ENCODE assay signal across 22 mouse cellular contexts in genomic region chr11:121547234-121547633, GRCm38 (mm10). TPM values are rescaled to one million over a fixed set of nuclear protein-coding genes. Genes with fewer than 3 reads are reported as not detected.
DNase-seq lines count a peak whose midpoint lies in the region; ATAC-seq lines count a peak whose summit lies in the region.
"Had no signal": no experiment of that assay in that cellular context is flagged by ENCODE, and none has a peak within 500 bp of the region (broad histone marks: within the 10 kb centered on the region; RNA-seq: fewer than 3 reads in every experiment).

No protein-coding gene starts in this region.

- ATAC-seq in heart, embryonic 11.5 days (replicated peaks; ENCODE audit: insufficient number of reproducible peaks, low FRiP score, low TSS enrichment), result 0 out of 2 replicates have a peak, but pooled peaks have one; percentile 20
- ATAC-seq in liver, embryonic 13.5 days (ENCODE audit: low read depth), result peak; percentile 63
- no peak for ATAC-seq in midbrain, embryonic 16.5 days
- ATAC-seq: forebrain, embryonic 15.5 days; Patski had no signal

- WGBS in heart, embryonic 11.5 days (ENCODE audit: insufficient replicate concordance), result 60% methylated on average over 5 of the region's 5 CpGs
- 33% methylated on average over 5 of the region's 5 CpGs for WGBS in liver, embryonic 13.5 days (ENCODE audit: insufficient replicate concordance)
- 89% methylated on average over 5 of the region's 5 CpGs for WGBS in midbrain, embryonic 16.5 days

- no peaks in the 10 kb centered on the region for H3K9me3 ChIP-seq in heart, embryonic 11.5 days (replicated peaks; ENCODE audit: control insufficient read depth, low read length)
- no peaks in the 10 kb centered on the region for H3K9me3 ChIP-seq in liver, embryonic 13.5 days (replicated peaks)
- H3K9me3 ChIP-seq in midbrain, embryonic 16.5 days (replicated peaks; ENCODE audit: control insufficient read depth, low read length, poor library complexity, severe bottlenecking), result no peaks in the 10 kb centered on the region
- H3K9me3 ChIP-seq: forebrain, embryonic 15.5 days; heart, embryonic 15.5 days; hindbrain, embryonic 13.5 days; limb, embryonic 10.5 days; lung, embryonic 15.5 days; neural tube, embryonic 13.5 days had no signal

- H3K9ac ChIP-seq in heart, embryonic 11.5 days (ENCODE audit: low read depth, low read length), result peak overlapping the region; percentile 8; the same call in 1 of the 2 replicates
- peak overlapping the region; percentile 52 for H3K9ac ChIP-seq in liver, embryonic 13.5 days
- no peak overlapping the region for H3K9ac ChIP-seq in midbrain, embryonic 16.5 days (ENCODE audit: low read depth, low read length)
- H3K9ac ChIP-seq: forebrain, embryonic 15.5 days; heart, embryonic 15.5 days; hindbrain, embryonic 13.5 days; lung, embryonic 15.5 days; neural tube, embryonic 13.5 days had no signal

- DNase-seq in heart, adult 18-20 months, result no peak
- peak; percentile 34 for DNase-seq in spleen, adult 12 weeks (ENCODE audit: low spot score)
- no peak for DNase-seq in spleen, adult 18-20 months
- peak; percentile 61 for DNase-seq in liver, embryonic 13.5 days
- DNase-seq in urinary bladder, adult 2 months (ENCODE audit: low spot score), result no peak
- no peak for DNase-seq in frontal cortex, postnatal 25 days (ENCODE audit: low spot score in 2 of 2)
- DNase-seq: adrenal gland, postnatal 36 days; cerebellum, adult 18-20 months; gastrocnemius, adult 2 months; kidney, adult 11 months; right cerebral cortex, postnatal 25 days; thymus, postnatal 25 days had no signal

- H3K4me3 ChIP-seq in heart, embryonic 11.5 days (ENCODE audit: low read depth, low read length), result no peak overlapping the region
- no peak overlapping the region for H3K4me3 ChIP-seq in liver, embryonic 13.5 days (replicated peaks)
- H3K4me3 ChIP-seq in midbrain, embryonic 16.5 days (ENCODE audit: low read depth, low read length), result no peak overlapping the region
- H3K4me3 ChIP-seq: forebrain, embryonic 15.5 days; gastrocnemius, adult 2 months; heart, embryonic 15.5 days; hindbrain, embryonic 13.5 days; limb, embryonic 10.5 days; lung, embryonic 15.5 days; neural tube, embryonic 13.5 days had no signal

- no peaks in the 10 kb centered on the region for H3K27me3 ChIP-seq in heart, embryonic 11.5 days (ENCODE audit: control insufficient read depth, insufficient read depth, low read length)
- H3K27me3 ChIP-seq in liver, embryonic 13.5 days, result no peaks in the 10 kb centered on the region
- no peaks in the 10 kb centered on the region for H3K27me3 ChIP-seq in midbrain, embryonic 16.5 days (ENCODE audit: control insufficient read depth, insufficient read depth, low read depth, low read length)
- H3K27me3 ChIP-seq: forebrain, embryonic 15.5 days; heart, embryonic 15.5 days; hindbrain, embryonic 13.5 days; lung, embryonic 15.5 days; neural tube, embryonic 13.5 days; Patski had no signal

- H3K27ac ChIP-seq in heart, embryonic 11.5 days (ENCODE audit: low read depth, low read length), result peak overlapping the region; percentile 75
- peak overlapping the region; percentile 97 for H3K27ac ChIP-seq in liver, embryonic 13.5 days
- H3K27ac ChIP-seq in midbrain, embryonic 16.5 days (ENCODE audit: low read length), result no peak overlapping the region
- H3K27ac ChIP-seq: forebrain, embryonic 15.5 days; gastrocnemius, adult 2 months; heart, embryonic 15.5 days; hindbrain, embryonic 13.5 days; limb, embryonic 10.5 days; lung, embryonic 15.5 days; neural tube, embryonic 13.5 days had no signal

- H3K4me2 ChIP-seq in heart, embryonic 11.5 days, result no peak overlapping the region
- peak overlapping the region; percentile 52 for H3K4me2 ChIP-seq in liver, embryonic 13.5 days
- H3K4me2 ChIP-seq in midbrain, embryonic 16.5 days (ENCODE audit: low read length), result no peak overlapping the region
- H3K4me2 ChIP-seq: forebrain, embryonic 15.5 days; heart, embryonic 15.5 days; hindbrain, embryonic 13.5 days; lung, embryonic 15.5 days; neural tube, embryonic 13.5 days had no signal

- no peaks in the 10 kb centered on the region for H3K36me3 ChIP-seq in heart, embryonic 11.5 days (ENCODE audit: control insufficient read depth, insufficient read depth, low read length)
- peaks cover 13% of the 10 kb centered on the region for H3K36me3 ChIP-seq in liver, embryonic 13.5 days
- H3K36me3 ChIP-seq in midbrain, embryonic 16.5 days (ENCODE audit: control insufficient read depth, insufficient read depth, low read length), result no peaks in the 10 kb centered on the region
- H3K36me3 ChIP-seq: forebrain, embryonic 15.5 days; heart, embryonic 15.5 days; lung, embryonic 15.5 days had no signal

- H3K4me1 ChIP-seq in heart, embryonic 11.5 days (ENCODE audit: control insufficient read depth, insufficient read depth, low read length), result peaks cover 16% of the 10 kb centered on the region; the same call in 1 of the 2 replicates
- H3K4me1 ChIP-seq in liver, embryonic 13.5 days (replicated peaks), result peaks cover 97% of the 10 kb centered on the region
- H3K4me1 ChIP-seq in midbrain, embryonic 16.5 days (ENCODE audit: control insufficient read depth, insufficient read depth, low read length), result peaks cover 19% of the 10 kb centered on the region

RNA-seq across cellular contexts. Expression of gene Zfp750, which starts 28.1 kb away (rescaled TPM):
- polyA plus RNA-seq in heart, embryonic 11.5 days (2014; fragmentation: Nextera tagmentation; extraction: Ambion mirVana), result 0.19 TPM in 1 of 2 replicates, not detected in the other
- under 1 TPM in 1 of 2 experiments, not detected in 1; 0.13 TPM for total RNA-seq in heart, adult 18-20 months (2021)
- polyA plus RNA-seq in liver, embryonic 13.5 days (2015; fragmentation: Nextera tagmentation; extraction: Ambion mirVana), result 0.22 and 0.30 TPM in 2 replicates
- polyA plus RNA-seq in urinary bladder, adult 2 months (2012; rRNA removed), result 11.4 and 15.0 TPM in 2 replicates
- polyA plus RNA-seq in midbrain, embryonic 16.5 days (2015; fragmentation: Nextera tagmentation; extraction: Ambion mirVana), result 0.53 and 0.57 TPM in 2 replicates
- total RNA-seq: monocyte, adult 5-6 weeks had no signal
- polyA plus RNA-seq: Patski had no signal

Comparison
In these comparisons a context has a peak if more than half of its experiments do, and no peak if none do; other contexts are left out.
1. DNase-seq: peak in spleen, adult 12 weeks (single experiment) and liver, embryonic 13.5 days (single experiment); none in heart, adult 18-20 months (0 of 2), spleen, adult 18-20 months (0 of 2), urinary bladder, adult 2 months (single experiment) and frontal cortex, postnatal 25 days (0 of 2).